Mouse (Mus musculus): ENCODE data around the gene Rasa3.

DNA sequence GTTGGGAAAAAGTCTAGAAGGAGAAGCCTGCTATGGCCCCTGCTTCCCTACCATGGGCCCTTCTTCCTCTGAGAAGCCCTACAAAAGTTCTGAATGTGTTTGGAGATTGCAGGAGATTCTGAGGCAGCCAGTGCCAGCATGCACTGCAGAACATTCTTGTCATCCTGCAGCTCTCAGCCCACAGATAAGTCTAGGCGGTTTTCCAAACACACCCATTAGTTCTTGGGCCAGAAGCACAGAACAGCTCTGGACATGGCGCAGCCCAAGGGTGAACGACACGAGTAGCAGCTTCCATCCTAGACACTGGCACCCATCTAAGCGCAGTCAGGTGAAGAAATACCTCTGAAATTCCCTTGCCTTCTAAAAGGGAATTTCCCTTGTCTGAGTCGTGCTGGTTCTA lies 44.3 kb downstream of the Rasa3 start:
- TF ChIP-seq USF1 (IDR thresholded peaks at IDR 0.05; ENCODE audit: low read depth) (no peak), E2F4 (IDR thresholded peaks at IDR 0.05; ENCODE audit: insufficient read depth) (no peak), POLR2A (IDR thresholded peaks at IDR 0.05; ENCODE audit: insufficient read length, low read depth) (no peak), TCF12 (IDR thresholded peaks at IDR 0.05; ENCODE audit: insufficient read depth, poor library complexity, severe bottlenecking) (no peak), MAX (IDR thresholded peaks at IDR 0.05; ENCODE audit: low read depth) (no peak), POLR2AphosphoS2 (IDR thresholded peaks at IDR 0.05; ENCODE audit: insufficient read length, low read depth) (no peak), MYOG (IDR thresholded peaks at IDR 0.05; ENCODE audit: control insufficient read depth in 1 of 3, insufficient read depth in 1 of 3, insufficient read length in 2 of 3, low read depth in 2 of 3) (no peak), CEBPB (IDR thresholded peaks at IDR 0.05; ENCODE audit: insufficient read depth, poor library complexity, severe bottlenecking) (no peak), REST (IDR thresholded peaks at IDR 0.05; ENCODE audit: insufficient read depth, insufficient read length) (no peak)
